8 mouse cellular contexts compared by ENCODE assay signal in the genomic region with DNA sequence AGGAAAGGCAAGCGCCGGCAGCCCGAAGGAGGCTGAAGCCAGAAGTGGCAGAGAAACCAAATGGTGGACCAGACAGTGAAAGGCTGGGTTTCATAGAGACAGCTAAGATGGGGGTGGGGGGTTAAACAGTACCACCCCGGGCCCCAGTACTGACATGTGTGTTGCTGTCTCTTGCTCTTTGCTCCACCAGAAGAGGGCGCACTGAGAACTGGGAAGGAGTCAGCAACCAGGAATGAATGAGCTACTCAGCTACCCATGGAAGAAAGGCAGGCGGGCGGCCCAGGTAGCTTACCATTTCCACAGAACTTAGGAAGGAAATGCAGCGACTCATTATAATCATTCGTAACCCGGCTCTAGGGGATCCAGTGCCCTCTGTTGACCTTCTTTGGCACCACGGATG. TPM values are rescaled to one million over a fixed set of nuclear protein-coding genes. Genes with fewer than 3 reads are reported as not detected.
DNase-seq lines count a peak whose midpoint lies in the region; ATAC-seq and TF ChIP-seq lines count a peak whose summit lies in the region.

No protein-coding gene starts in this region.

- no peak overlapping the region for H3K9ac ChIP-seq in hindbrain, embryonic 16.5 days (ENCODE audit: low read depth, low read length)
- H3K9ac ChIP-seq in midbrain, embryonic 11.5 days (ENCODE audit: low read length): no peak overlapping the region

- H3K4me2 ChIP-seq in hindbrain, embryonic 16.5 days (ENCODE audit: low read length): no peak overlapping the region
- H3K4me2 ChIP-seq in midbrain, embryonic 11.5 days: no peak overlapping the region

- DNase-seq in hindbrain, embryonic 10.5 days (ENCODE audit: low spot score): no peak
- DNase-seq in 416B (ENCODE audit: low read depth) (peak; percentile 56), Patski (ENCODE audit: low read depth, low spot score) (no peak)
- DNase-seq in gastrocnemius, postnatal 14 days: peak; percentile 56
- no peak for DNase-seq in cerebellum, adult 11 months
- DNase-seq in midbrain, embryonic 11.5 days (ENCODE audit: low spot score, missing footprints): no peak

- POLR2A ChIA-PET in Patski (lab: Charles Lee): no interaction called here

- CTCF ChIA-PET in Patski (lab: Charles Lee): interaction anchor here (0.6 to 2.6 kb wide), 22 partner anchors 9 to 140 kb away, joined by 3 to 17 read pairs (median 4); a partner anchor contains a TSS

- H3K9me3 ChIP-seq in hindbrain, embryonic 16.5 days (ENCODE audit: control insufficient read depth, low read length): no peaks in the 10 kb centered on the region
- 0 out of 2 replicates have a peak, but pooled peaks cover 7% of the 10 kb centered on the region for H3K9me3 ChIP-seq in hindbrain, embryonic 10.5 days
- H3K9me3 ChIP-seq in midbrain, embryonic 11.5 days (ENCODE audit: control insufficient read depth, low read length): no peaks in the 10 kb centered on the region

- no peaks in the 10 kb centered on the region for H3K4me1 ChIP-seq in hindbrain, embryonic 16.5 days (ENCODE audit: control insufficient read depth, insufficient read depth, low read depth, low read length)
- peaks cover 15% of the 10 kb centered on the region for H3K4me1 ChIP-seq in hindbrain, embryonic 10.5 days (replicated peaks)
- no peaks in the 10 kb centered on the region for H3K4me1 ChIP-seq in midbrain, embryonic 11.5 days (ENCODE audit: control insufficient read depth, insufficient read depth, low read length)

- no peak overlapping the region for H3K4me3 ChIP-seq in hindbrain, embryonic 16.5 days (ENCODE audit: low read length)
- no peak overlapping the region for H3K4me3 ChIP-seq in hindbrain, embryonic 10.5 days
- H3K4me3 ChIP-seq in midbrain, embryonic 11.5 days (ENCODE audit: low read depth, low read length): no peak overlapping the region

- no peaks in the 10 kb centered on the region for H3K36me3 ChIP-seq in hindbrain, embryonic 16.5 days (ENCODE audit: control insufficient read depth, insufficient read depth, low read length)
- peaks cover 18% of the 10 kb centered on the region for H3K36me3 ChIP-seq in hindbrain, embryonic 10.5 days
- no peaks in the 10 kb centered on the region for H3K36me3 ChIP-seq in midbrain, embryonic 11.5 days (ENCODE audit: control insufficient read depth, insufficient read depth, low read length)

- H3K27me3 ChIP-seq in hindbrain, embryonic 16.5 days (replicated peaks; ENCODE audit: control insufficient read depth, insufficient read depth, low read length): no peaks in the 10 kb centered on the region
- H3K27me3 ChIP-seq in hindbrain, embryonic 10.5 days (ENCODE audit: insufficient read depth, poor library complexity, severe bottlenecking): peaks cover 8% of the 10 kb centered on the region; the same call in 1 of the 2 replicates
- no peaks in the 10 kb centered on the region for H3K27me3 ChIP-seq in Patski
- no peaks in the 10 kb centered on the region for H3K27me3 ChIP-seq in midbrain, embryonic 11.5 days (ENCODE audit: control insufficient read depth, insufficient read depth, low read length)

- in situ Hi-C loops in Patski (cut with MboI; ENCODE audit: low pct_unique_long_range_greater_than_20kb): loop anchor here (10.0 kb wide), 1 partner anchor 144 kb away; no protein-coding TSS in a partner anchor

- no peak overlapping the region for H3K27ac ChIP-seq in hindbrain, embryonic 16.5 days (ENCODE audit: low read depth, low read length)
- no peak overlapping the region for H3K27ac ChIP-seq in hindbrain, embryonic 10.5 days
- H3K27ac ChIP-seq in midbrain, embryonic 11.5 days (ENCODE audit: low read depth, low read length): no peak overlapping the region

- 0 out of 2 replicates have a peak, but pooled peaks have one; percentile 25 for ATAC-seq in hindbrain, embryonic 16.5 days
- ATAC-seq in Patski: peak; percentile 54
- ATAC-seq in megakaryocyte-erythroid progenitor cell, adult 5-6 weeks (replicated peaks; ENCODE audit: low FRiP score, low TSS enrichment, poor library complexity, severe bottlenecking): peak; percentile 38; the same call in 1 of the 2 replicates
- no peak for ATAC-seq in midbrain, embryonic 11.5 days (ENCODE audit: low FRiP score)

- WGBS in hindbrain, embryonic 16.5 days: 59% methylated on average over 11 of the region's 11 CpGs
- 53% methylated on average over 11 of the region's 11 CpGs for WGBS in hindbrain, embryonic 10.5 days
- 49% methylated on average over 11 of the region's 11 CpGs for WGBS in midbrain, embryonic 11.5 days

- TF ChIP-seq CTCF in Patski (IDR thresholded peaks at IDR 0.05): peak; percentile 74

- intact Hi-C loops in gastrocnemius, postnatal 14 days (cut with DNase I; ENCODE audit: low total_unique reads): no loop called here

RNA-seq across cellular contexts. Expression of a gene that starts 16.4 kb away (rescaled TPM):
- polyA plus RNA-seq in hindbrain, embryonic 16.5 days (2015; fragmentation: Nextera tagmentation; extraction: Ambion mirVana): 2.3 and 3.0 TPM in 2 replicates
- polyA plus RNA-seq in hindbrain, embryonic 10.5 days (2016; fragmentation: Nextera tagmentation; extraction: Ambion mirVana): 1.3 and 1.5 TPM in 2 replicates
- polyA plus RNA-seq in Patski (2021): not detected
- total RNA-seq in gastrocnemius, postnatal 14 days (2021): not detected
- not detected in 2 replicates for total RNA-seq in megakaryocyte-erythroid progenitor cell, adult 5-6 weeks (2014; fragmentation: Nextera tagmentation)
- total RNA-seq in megakaryocyte-erythroid progenitor cell, adult 5-6 weeks (2017): not detected in 2 replicates
- polyA plus RNA-seq in midbrain, embryonic 11.5 days (2014; fragmentation: Nextera tagmentation; extraction: Ambion mirVana): 0.15 TPM in 1 of 2 replicates, not detected in the other

RNA-seq across cellular contexts. Expression of a gene that starts 30.1 kb away (rescaled TPM):
- polyA plus RNA-seq in hindbrain, embryonic 16.5 days (2015; fragmentation: Nextera tagmentation; extraction: Ambion mirVana): 0.18 and 0.21 TPM in 2 replicates
- 0.17 TPM in 1 of 2 replicates, not detected in the other for polyA plus RNA-seq in hindbrain, embryonic 10.5 days (2016; fragmentation: Nextera tagmentation; extraction: Ambion mirVana)
- polyA plus RNA-seq in Patski (2021): not detected
- 10 to 100 TPM; 36.2 to 38.4 TPM for total RNA-seq in gastrocnemius, postnatal 14 days (2021)
- total RNA-seq in megakaryocyte-erythroid progenitor cell, adult 5-6 weeks (2014; fragmentation: Nextera tagmentation): not detected in 2 replicates
- total RNA-seq in megakaryocyte-erythroid progenitor cell, adult 5-6 weeks (2017): not detected in 2 replicates
- polyA plus RNA-seq in midbrain, embryonic 11.5 days (2014; fragmentation: Nextera tagmentation; extraction: Ambion mirVana): 0.25 TPM in 2 replicates

RNA-seq across cellular contexts. Expression of a gene that starts 46.0 kb away (rescaled TPM):
- 0.13 and 0.15 TPM in 2 replicates for polyA plus RNA-seq in hindbrain, embryonic 16.5 days (2015; fragmentation: Nextera tagmentation; extraction: Ambion mirVana)
- 0.07 and 0.10 TPM in 2 replicates for polyA plus RNA-seq in hindbrain, embryonic 10.5 days (2016; fragmentation: Nextera tagmentation; extraction: Ambion mirVana)
- polyA plus RNA-seq in Patski (2021): not detected
- not detected for total RNA-seq in gastrocnemius, postnatal 14 days (2021)
- total RNA-seq in megakaryocyte-erythroid progenitor cell, adult 5-6 weeks (2014; fragmentation: Nextera tagmentation): not detected in 2 replicates
- not detected in 2 replicates for total RNA-seq in megakaryocyte-erythroid progenitor cell, adult 5-6 weeks (2017)
- not detected in 2 replicates for polyA plus RNA-seq in midbrain, embryonic 11.5 days (2014; fragmentation: Nextera tagmentation; extraction: Ambion mirVana)

RNA-seq across cellular contexts. Expression of a gene that starts 58.7 kb away (rescaled TPM):
- 46.4 and 47.7 TPM in 2 replicates for polyA plus RNA-seq in hindbrain, embryonic 16.5 days (2015; fragmentation: Nextera tagmentation; extraction: Ambion mirVana)
- 31.9 and 36.5 TPM in 2 replicates for polyA plus RNA-seq in hindbrain, embryonic 10.5 days (2016; fragmentation: Nextera tagmentation; extraction: Ambion mirVana)
- polyA plus RNA-seq in Patski (2021): 116 TPM
- total RNA-seq in gastrocnemius, postnatal 14 days (2021): 10 to 100 TPM; 44.7 to 49.8 TPM
- total RNA-seq in megakaryocyte-erythroid progenitor cell, adult 5-6 weeks (2014; fragmentation: Nextera tagmentation): 36.5 and 53.3 TPM in 2 replicates
- 21.7 and 33.3 TPM in 2 replicates for total RNA-seq in megakaryocyte-erythroid progenitor cell, adult 5-6 weeks (2017)
- polyA plus RNA-seq in midbrain, embryonic 11.5 days (2014; fragmentation: Nextera tagmentation; extraction: Ambion mirVana): 43.1 and 57.0 TPM in 2 replicates

Comparison
In these comparisons a context has a peak if more than half of its experiments do, and no peak if none do; other contexts are left out.
1. DNase-seq: peak in 416B (single experiment) and gastrocnemius, postnatal 14 days (single experiment); none in hindbrain, embryonic 10.5 days (single experiment), Patski (single experiment), cerebellum, adult 11 months (single experiment) and midbrain, embryonic 11.5 days (single experiment).